Mouse (Mus musculus): Measurements from ENCODE around the gene Cpd.

Gene Cpd

DNA sequence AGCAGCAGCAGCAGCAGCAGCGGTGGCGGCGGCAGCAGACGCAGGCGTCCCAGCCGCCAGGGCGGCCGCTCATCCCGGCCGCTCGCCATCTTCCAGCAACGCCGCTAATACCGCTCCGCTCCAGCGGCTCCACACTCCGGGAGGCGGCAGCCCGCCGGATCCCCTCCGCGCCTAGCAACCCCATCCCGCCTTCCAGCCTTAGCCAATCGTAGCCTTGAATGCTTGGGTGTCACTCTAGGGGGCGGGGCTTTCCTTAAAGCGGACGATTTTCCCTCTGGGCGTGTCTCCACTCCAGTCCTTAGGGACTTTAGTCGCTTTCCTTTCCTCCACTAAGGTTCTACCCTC is at the start of gene Cpd:
Gene Cpd (minus strand): TSS at position 141 of the 345 bp plus-strand sequence.
- in situ Hi-C loops (cut with MboI), result no loop called here

DNA sequence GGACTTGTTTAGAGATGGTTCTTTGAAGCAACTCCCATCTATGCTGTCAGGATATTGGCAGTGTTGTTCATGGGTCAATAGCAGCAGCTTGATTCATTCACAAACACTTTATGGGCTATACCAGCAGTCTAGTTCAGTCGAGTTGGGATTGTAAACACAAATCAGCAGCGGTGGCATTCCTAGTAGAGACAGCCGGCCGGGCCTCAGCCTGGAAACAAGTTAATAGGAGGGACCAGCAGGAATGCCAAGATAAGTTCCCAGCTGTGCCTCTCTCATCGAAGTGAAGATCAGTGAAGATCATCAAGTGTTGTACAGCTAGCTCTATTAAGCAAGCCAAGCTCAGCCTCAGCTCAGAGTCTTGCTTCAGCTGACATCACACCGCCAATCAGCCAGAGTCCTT is 49.5 kb upstream of the Cpd start:
- in situ Hi-C loops (cut with MboI), result no loop called here

DNA sequence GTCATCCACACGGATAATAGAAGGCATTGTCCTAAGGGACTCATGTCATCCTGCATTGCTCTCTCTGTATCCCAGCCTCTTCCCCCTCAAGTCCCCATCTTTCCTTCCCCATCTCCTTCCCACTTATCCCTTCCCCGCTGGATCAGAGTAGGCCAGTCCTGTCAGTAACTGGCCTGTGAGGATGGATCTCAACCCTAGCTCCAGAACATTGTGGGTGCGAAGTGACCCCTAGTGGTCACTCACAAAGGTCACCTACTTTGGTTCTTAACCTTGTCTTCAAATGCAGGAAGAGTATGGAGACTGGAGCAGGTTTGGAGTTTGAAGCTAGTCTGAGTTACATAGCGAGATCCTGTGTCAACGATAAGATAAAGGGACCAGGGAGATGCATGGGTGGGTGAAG is 47.4 kb upstream of the Cpd start:
- in situ Hi-C loops (cut with MboI), result no loop called here

DNA sequence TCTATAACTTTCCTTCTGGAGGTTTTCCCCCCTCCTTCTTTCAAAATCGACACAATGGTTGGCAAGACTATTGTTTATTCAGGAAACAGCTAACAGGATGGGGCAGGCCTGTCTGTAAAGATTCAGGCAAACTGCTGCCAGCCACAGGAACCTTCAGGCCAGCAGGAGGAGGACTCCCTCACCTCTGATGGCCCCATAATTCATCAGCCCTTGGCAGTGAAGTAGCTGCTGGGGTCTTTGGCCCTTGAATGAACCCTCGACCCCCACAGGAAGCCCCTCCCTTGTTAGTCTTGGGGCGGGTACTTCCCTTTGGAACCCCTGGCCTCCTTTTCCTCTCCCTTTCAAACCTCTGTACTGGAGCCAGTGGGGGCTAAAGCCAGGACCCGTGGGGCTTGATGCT is 46.8 kb upstream of the Cpd start:
- in situ Hi-C loops (cut with MboI), result no loop called here

DNA sequence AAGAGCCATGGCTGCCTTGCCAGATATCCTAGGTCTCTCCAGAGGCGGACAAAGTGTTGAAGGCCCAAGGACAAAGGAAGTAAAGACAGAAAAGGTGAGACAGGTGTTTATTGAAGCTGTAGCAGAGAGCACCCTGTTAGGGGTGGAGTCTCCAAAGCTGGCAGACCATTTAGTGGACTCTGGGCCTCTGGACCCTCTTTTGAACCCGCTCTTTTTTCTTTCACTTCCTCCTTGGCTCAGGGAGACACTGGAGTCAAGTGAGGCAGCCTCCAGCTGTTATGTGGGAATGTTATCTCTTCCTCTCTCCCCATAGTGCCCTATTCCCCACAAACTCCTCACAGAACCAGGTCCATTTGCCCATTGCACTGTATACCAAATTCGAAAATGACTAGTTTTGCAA is 46.2 kb upstream of the Cpd start:
- in situ Hi-C loops (cut with MboI), result no loop called here

DNA sequence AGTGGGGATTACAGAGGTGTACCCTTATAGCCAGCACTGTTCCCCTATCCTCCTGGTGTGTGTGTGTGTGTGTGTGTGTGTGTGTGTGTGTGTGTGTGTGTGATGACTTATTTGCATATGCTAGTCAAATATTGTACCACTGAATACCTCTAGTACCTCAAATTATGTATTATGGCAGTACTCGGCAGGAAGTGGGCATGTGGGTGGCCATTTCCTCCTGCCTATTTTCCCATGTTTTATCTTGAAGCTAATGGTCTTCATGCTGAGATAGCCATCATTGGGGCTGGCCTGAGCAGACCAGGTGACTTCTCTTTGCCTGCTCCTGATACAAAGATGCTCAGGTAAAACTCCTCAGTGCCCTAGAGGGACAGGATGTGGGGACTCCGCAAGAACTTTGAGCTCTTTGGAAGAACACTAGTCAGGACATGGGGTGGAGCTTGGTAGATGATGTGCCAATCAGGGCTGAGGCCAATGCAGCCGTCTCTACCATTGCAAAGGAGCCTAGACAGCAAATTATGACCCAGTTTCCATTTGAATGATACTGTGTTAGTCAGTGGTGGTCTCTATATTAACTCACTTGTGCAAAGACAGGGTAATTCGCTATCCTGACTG is 45.0 kb upstream of the Cpd start:
- in situ Hi-C loops (cut with MboI), result no loop called here

DNA sequence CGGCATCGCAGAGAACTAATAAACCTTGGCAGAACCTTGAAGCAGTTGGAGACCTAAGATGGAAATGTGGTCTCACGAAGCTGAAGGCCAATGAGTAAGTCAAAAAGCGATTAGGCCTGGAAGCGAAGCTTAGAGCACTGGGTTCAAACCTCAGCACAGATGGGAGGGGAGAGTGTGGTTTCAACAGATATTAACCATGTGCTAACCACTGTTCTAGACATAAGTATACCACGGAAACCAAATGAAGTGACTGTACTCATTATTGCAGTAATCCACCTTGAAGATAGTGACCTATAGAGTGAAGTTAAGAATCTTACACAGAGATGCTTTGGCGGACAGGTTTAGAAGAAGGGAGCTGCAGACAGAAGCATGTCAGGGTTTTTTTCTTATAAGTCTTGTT is 44.4 kb upstream of the Cpd start:
- in situ Hi-C loops (cut with MboI), result no loop called here

DNA sequence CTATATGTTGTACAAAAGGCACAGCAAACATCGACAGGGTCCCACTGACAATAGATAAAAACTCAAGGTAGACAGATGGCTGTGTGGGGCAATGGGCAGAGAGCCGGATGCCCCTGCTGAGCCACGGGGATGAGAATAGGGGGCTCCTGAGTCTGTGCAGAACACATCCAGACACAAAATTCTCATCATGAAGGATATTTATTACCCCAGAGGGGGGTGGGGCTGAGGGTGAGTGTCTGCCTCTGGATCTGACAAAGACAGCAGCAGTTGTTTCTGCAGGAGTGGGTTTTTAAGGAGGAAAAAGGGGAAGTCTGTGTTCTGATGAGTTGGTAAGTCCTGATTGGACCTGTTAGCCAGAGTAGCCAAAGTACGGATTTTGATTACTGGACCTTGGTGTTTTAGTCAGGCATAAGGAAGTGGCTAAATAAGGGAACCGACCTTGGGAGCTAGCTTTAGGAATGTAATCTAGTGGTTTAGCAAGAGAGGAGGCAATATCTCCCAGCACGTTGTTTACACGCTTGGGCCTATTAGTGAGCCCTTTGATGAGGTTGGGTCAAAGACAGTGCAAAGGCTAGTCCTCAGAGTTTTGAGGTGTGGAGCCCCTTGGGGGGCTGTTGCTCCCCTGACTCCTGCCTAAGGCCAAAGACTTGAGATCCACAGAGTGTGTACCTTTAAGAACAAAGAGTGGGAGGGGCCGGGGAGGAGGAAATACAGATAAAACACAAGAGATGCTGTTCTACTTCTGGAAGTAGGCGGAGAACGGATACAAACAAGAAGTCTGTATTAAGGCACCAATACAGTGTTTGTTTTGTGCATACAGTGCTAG is 42.7 kb upstream of the Cpd start:
- in situ Hi-C loops (cut with MboI), result no loop called here

DNA sequence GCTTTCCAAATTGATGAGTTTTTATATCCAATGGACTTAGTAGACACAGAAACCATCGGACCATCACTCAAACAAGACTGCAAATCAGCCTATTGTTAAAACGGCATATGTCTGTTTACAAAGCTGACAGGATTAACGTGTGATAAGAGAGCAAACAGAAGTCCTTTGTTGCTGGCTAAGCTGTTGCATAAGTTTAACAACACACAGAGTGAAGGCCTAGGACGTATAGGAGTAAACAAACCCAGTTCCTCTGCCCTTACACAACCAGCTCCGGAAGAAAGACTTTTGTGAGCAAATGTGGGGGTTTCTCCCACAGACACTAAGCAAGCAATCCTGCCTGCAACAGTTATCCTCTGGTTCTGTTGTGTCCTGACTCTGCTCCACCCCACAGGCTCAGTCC is 37.6 kb upstream of the Cpd start:
- in situ Hi-C loops (cut with MboI), result no loop called here

DNA sequence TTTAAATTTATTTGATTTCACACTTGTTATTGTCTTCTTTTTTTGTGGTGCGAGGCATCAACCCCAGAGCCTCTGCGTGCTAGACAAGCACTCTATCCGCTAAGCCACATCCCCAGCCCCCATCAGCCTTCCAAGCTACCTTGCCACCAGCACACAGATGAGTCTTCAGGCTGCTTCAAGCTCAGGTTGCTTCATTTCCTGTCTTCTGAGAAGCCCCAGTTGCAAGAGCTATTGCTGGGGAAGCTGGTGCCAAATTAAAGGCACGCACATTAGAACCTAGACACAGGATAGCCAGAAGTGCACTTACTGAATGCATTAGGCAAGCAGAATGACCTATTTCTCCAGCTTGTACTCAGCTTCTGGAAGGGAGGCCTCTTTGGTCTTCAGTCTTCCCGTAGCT is 33.0 kb upstream of the Cpd start:
- in situ Hi-C loops (cut with MboI), result no loop called here

DNA sequence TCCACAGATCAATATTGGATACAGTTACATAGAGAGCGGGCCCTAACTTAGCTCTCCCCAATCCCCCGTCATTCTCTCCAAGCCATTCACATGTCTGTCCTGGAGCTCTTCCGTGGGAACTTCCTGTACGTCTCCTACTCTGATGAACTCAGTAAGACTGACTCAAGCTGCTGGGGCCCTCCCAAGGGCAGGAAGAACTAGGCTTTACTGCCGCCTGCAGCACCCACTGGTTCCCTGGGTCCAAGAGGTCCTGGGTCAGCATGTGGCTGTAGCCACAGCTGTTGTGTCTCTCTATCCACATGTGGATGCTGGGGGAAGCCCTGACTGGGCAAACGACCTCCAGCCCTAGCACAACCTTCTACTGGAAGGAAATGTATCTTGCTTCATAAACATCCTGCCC is 27.9 kb upstream of the Cpd start:
- in situ Hi-C loops (cut with MboI), result no loop called here

DNA sequence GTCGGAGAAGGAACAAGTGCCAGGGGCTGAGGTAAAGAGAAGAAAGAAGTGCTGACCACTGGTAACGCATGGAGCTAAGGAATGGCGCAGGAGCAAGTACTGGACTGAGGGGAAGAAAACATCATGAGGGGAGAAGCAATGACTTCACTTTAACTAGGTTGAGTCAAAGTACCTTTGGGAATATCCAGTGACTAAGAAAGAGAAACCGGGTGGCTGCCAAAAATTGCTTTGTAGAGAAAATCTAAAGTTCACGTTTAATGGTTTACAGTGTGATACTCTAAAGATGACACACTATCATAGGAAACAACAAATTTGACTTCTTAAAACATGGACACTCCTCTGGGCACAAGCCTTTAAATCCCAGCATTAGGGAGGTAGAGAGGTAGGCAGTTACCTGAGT is 27.0 kb upstream of the Cpd start:
- in situ Hi-C loops (cut with MboI), result no loop called here

DNA sequence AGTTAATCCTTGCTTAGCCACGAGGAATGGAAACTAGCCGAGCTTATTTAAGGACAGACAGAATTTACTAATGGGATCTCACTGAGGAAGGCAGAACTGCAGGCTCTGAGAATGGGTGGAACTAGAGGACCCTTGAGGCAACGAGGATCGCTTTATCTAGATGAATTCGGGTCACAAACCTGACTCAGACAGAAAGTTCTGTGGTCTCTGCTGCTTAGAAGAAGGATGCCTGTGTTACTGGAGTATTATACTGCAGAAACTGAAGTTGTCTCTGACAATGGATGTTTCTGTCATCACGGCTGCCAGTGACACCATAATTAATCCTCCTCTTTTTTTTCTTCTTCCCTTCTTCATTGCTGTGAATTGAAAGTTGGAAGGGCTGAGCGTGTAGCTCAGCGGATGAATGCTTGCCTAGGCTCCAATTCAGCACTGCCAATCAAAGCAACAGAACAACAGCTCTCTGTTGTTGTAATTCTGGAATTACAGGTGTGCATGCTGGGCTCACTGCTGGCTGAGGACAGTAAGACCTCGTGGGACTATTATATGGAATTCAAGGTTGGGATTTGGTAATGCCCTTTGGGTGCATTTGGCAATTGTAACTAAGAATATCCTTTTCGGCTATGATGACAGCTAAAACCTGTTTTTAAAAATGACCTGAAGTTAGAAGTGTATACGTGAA is 25.9 kb upstream of the Cpd start:
- in situ Hi-C loops (cut with MboI), result no loop called here

DNA sequence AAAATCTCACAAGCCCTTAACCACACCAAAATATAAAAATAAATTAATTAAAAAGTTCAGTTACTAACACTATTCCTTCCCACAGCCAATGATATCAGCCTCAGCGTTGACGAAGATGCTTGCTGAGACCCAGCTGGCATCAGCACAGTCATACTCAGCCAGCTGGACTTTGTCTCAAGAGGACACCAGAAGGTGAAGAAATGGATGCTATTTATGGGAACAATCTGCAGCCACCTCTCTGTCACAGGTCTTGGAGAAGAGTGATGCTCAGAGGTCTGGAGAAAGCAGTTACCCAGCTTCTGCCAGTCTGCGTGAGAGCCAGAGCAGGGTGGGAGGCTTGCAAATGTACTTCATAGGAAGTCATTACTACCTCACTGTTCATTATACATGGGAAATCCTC is 14.4 kb upstream of the Cpd start:
- in situ Hi-C loops (cut with MboI), result no loop called here

DNA sequence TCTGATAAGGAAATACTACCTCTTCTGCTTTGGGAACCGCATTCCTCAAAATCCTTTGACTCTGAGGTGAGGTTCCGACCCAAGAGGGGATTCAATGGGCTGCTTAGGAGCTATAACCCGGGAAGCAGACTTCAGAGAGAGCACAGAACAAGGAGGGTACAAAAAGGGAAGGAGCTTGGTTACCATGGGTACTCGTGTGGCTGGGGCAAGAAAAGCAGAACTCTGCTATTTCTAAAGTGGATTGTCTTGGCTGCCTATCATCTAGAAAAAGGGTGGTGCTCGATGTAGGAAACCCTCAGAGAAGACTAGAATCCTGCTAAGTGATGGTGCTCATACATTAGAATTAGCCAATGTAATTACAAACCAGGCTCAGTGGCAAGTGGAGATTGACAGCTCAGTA is 12.4 kb upstream of the Cpd start:
- in situ Hi-C loops (cut with MboI), result no loop called here

DNA sequence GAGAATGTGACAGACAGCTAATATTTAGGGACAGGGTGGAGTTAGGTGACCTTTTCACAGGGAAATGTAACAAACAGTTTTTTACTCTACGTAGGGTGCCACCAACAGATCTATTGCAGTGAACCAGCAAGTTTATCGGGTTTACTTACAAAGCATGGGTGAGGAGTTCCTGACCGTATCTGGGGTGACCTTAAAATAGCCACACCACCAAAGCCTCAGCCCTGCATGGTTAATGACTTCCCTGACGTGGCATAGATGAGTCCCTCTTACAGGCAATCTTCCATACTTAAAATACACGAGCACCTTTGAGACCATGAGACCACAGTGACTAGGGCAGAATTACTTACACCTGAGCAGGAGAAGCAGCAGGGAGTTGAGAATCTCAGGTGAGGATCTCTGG is 12.0 kb upstream of the Cpd start:
- in situ Hi-C loops (cut with MboI), result no loop called here

DNA sequence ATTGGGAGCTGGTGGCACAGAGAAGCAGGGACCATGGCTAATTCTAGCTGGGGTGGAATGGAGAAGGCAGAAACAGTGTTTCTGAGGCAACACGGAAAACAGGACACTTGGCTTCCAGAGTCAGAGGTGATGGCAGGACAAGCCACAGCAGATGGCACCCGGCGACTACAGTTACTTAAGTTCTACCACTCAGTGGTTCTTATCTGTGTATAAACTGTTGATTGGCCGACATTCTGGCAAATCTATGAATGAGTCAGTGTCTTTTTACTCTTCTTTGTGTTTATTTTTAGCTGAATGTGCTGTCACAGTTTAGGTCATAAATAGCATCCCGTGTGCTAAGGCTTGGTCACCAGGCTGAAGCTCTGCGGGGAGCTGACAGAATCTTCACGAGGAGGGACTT is 10.3 kb upstream of the Cpd start:
- in situ Hi-C loops (cut with MboI), result no loop called here

DNA sequence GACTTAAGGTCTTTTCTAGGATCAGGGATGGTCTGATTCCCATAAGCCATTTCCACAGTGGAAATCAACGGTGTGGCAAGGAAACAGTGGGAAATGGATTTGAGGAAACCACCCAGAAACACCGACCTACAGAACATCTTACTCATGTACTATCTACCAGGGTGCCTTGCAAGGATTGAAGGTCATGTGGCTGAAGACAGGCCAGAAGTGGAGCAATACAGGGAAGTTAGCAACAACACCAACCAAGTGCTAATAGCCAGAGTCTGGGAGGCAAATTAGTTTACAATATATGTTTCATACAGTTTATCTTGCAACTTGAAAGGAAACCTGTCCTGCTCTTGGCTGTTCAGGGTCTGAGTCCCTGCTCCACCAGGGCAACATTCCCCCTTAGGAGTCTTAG is 9.8 kb upstream of the Cpd start:
- in situ Hi-C loops (cut with MboI), result no loop called here

DNA sequence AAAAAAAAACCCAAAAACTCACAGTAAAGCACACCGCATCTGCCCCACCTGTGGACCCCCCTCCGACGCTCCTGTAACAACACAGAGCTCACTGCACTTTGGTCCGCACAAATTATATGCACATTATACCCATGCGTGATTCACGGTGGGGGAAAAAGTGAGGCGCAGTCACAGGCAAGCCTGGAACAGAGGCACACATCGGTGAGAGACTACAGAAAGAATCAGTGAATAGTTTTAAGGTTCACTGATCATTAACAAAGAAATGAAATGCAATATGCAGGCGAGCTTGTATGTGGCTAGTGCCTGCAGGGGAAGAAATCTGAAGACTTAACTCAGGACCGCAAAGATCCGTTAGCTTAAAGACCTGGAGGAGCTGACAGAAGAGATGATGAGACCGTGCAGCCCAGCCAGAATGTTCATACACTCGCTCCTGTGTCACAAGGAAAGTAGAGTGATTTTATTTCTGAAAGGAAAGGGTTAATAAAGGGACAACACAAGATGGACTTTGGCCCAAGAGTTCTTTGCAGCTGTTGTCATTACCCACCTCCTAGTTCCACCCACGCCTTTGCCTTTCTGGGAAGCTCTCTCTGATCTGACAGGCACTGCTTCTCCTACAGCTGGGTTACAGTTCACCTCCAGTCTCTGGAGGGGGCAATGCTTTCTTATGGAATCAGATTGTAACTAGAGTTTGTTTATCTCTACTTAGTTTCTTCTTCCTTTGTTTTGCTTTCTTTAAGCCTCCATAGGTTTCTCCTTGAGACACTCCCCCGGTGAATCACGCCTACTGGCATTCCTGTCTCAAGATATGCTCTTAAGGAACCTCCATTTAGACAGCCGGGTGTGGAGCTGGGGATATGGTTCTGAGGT is 7.9 kb upstream of the Cpd start:
- in situ Hi-C loops (cut with MboI), result no loop called here

DNA sequence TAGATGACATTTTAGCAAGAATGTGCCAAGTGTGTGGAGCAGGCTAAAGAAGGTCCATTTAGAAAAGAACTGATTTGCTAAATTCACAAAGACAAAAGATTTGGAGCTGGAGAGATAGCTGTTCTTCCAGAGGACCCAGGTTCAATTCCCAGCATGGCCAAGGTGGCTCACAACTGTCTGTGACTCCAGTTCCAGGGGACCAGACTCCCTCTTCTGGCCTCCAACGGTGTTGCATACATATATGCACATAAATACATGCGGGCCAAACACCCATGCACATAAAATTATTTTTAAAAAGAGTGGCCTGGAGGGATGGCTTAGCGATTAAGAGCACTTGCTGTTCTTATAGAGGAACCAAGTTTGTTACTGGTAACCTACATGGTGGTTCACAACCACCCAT is 4.7 kb upstream of the Cpd start:
- in situ Hi-C loops (cut with MboI), result no loop called here

DNA sequence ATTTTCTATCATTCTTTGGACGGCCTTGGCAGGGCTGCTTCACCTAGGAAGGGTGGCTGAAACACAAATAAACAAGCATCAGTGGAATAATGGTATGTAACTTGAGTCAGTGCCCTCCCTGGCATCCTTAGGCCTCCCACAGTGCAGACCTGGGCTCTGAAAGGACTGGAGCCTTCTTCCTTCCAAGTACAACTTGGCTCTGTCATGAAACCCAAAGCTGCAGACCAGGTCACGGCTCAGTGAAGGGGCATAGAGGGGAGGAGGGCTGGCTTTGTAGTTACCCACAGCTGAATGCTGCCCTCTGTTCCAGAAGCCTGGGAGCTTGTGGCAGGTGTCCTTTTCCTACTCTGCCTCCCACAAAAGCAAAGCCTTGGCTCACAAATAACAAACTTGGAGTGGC is 2.8 kb upstream of the Cpd start:
- in situ Hi-C loops (cut with MboI), result no loop called here

DNA sequence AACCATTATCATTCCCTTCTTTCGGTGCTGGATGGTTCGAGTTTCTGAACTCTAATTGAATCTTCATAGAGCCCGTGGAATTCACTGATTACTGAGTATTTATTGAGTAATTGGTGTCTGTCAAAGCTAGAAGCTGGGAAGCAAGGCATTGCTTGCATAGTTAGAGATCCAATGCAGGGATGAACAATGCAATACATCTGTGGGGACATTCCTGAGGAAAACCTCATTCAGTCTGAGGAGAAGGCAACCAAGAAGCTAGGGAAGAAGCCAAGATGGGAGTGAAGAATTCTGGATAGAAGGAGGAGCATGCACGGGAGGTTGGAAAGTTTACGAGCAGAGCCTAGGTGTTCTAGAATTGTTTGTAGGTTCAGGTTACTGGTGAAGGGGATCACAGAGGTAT is 1.3 kb upstream of the Cpd start:
- in situ Hi-C loops (cut with MboI), result no loop called here

DNA sequence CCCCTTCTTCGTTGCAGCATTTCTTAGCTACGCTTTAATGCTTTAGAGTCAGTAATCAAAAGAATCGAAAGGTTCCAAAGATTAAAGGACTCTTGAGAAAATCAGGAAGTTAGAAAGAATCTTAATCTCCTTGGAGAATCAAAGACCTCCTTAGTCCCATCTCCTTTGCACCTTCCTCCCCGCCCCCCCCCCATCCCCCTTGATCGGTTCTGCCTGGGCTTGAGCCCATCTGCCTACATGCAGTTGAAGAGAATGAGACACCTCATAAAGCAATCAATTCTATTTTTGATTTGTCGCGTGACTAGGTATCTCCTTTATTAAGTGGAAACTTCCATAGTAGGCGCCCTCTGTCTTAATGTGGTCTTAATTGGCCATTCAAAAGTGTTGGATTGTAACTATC is 536 bp upstream of the Cpd start:
- in situ Hi-C loops (cut with MboI), result no loop called here
